Mouse (Mus musculus): ENCODE data around the gene Efcab2.

- TF ChIP-seq POLR2A (IDR thresholded peaks at IDR 0.05; ENCODE audit: borderline replicate concordance, control insufficient read depth, low read depth, low read length) = no peak
- TF ChIP-seq CTCF (IDR thresholded peaks at IDR 0.05; ENCODE audit: control insufficient read depth, insufficient read depth, low read length) = no peak
Observed at GRCm38 (mm10) chr1:178408901-178409361, 3.0 kb downstream of the Efcab2 start.
